ENCODE assay signal across 8 mouse cellular contexts in the genomic region with DNA sequence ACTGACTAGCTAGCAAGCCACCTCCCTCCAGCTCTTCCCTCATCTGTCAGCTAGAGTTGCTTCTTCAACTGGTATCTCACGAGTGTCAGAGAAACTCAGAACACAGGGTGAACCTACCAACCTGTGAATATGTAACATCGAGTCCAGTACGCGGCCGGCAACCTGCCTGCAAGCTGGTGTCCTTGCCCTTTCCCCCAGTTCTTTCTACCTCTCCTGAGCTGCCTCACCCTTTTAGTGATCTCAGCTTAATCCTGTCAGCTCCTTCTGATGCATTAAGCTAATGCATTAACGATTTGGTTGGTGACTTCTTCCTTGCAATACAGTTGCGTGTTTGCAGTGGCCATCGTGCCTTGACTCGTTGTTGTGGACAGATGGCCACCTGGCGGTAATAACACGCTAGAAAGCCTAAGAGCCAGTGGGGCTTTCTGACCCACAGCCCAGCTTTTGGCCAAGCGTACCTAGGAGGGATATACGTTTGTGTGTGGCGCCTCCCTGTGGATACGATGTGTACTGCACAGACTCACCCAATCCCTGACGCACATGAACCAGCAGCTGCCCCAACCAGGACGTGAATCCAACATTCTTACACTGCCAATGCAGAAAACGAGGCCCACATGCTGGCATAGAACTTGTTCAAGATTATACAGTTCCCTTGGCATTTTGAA. TPM values are rescaled to one million over a fixed set of nuclear protein-coding genes. Genes with fewer than 3 reads are reported as not detected.
DNase-seq lines count a peak whose midpoint lies in the region; ATAC-seq and TF ChIP-seq lines count a peak whose summit lies in the region.

No protein-coding gene starts in this region.

- peak; percentile 86 for ATAC-seq in hindbrain, embryonic 16.5 days
- ATAC-seq in megakaryocyte-erythroid progenitor cell, adult 5-6 weeks (replicated peaks; ENCODE audit: low FRiP score, low TSS enrichment, poor library complexity, severe bottlenecking): peak; percentile 88

- H3K9ac ChIP-seq in hindbrain, embryonic 16.5 days (ENCODE audit: low read depth, low read length): peak overlapping the region; percentile 28; the same call in 1 of the 2 replicates

- H3K4me2 ChIP-seq in hindbrain, embryonic 16.5 days (ENCODE audit: low read length): peak overlapping the region; percentile 47

- TF ChIP-seq CTCF in cerebellum, adult 2 months (IDR thresholded peaks at IDR 0.05; ENCODE audit: borderline replicate concordance, insufficient read depth, low read depth, low read length): peak; percentile 93

- no peaks in the 10 kb centered on the region for H3K9me3 ChIP-seq in hindbrain, embryonic 16.5 days (ENCODE audit: control insufficient read depth, low read length)

- TF ChIP-seq POLR2A in cerebellum, adult 2 months (IDR thresholded peaks at IDR 0.05; ENCODE audit: borderline replicate concordance, insufficient read depth, low read length): no peak

- peak; percentile 85 for DNase-seq in Muller cell, postnatal 12 days (ENCODE audit: inconsistent ontology term)
- peak; percentile 85 to 93 for DNase-seq in cerebellum, adult 2 months
- DNase-seq in frontal cortex, adult 2 months (ENCODE audit: extremely low spot score in 1 of 2, low spot score in 1 of 2): peak; percentile 86 to 97
- peak; percentile 83 for DNase-seq in left cerebral cortex, adult 11 months (ENCODE audit: low spot score)
- DNase-seq in right cerebral cortex, postnatal 36 days (ENCODE audit: low spot score in 2 of 2): peak; percentile 83 to 87
- peak; percentile 41 to 69 for DNase-seq in urinary bladder, postnatal 36 days (ENCODE audit: low spot score in 2 of 2)

- H3K4me3 ChIP-seq in cerebellum, adult 2 months (replicated peaks; ENCODE audit: insufficient read depth, low read depth, low read length): peak overlapping the region; percentile 28
- no peak overlapping the region for H3K4me3 ChIP-seq in hindbrain, embryonic 16.5 days (ENCODE audit: low read length)

- H3K4me1 ChIP-seq in cerebellum, adult 2 months (ENCODE audit: control insufficient read depth, insufficient read depth, low read length): peaks cover 6% of the 10 kb centered on the region
- H3K4me1 ChIP-seq in hindbrain, embryonic 16.5 days (ENCODE audit: control insufficient read depth, insufficient read depth, low read depth, low read length): peaks cover 5% of the 10 kb centered on the region; the same call in 1 of the 2 replicates

- no peak overlapping the region for H3K27ac ChIP-seq in cerebellum, adult 2 months (ENCODE audit: insufficient read depth, low read length)
- no peak overlapping the region for H3K27ac ChIP-seq in hindbrain, embryonic 16.5 days (ENCODE audit: low read depth, low read length)

- H3K27me3 ChIP-seq in cerebellum, adult 2 months (ENCODE audit: control insufficient read depth, insufficient read depth, low read length): no peaks in the 10 kb centered on the region
- H3K27me3 ChIP-seq in hindbrain, embryonic 16.5 days (replicated peaks; ENCODE audit: control insufficient read depth, insufficient read depth, low read length): no peaks in the 10 kb centered on the region

- 5% methylated on average over 18 of the region's 18 CpGs for WGBS in cerebellum, adult 2 months
- 19% methylated on average over 18 of the region's 18 CpGs for WGBS in hindbrain, embryonic 16.5 days

- H3K36me3 ChIP-seq in hindbrain, embryonic 16.5 days (ENCODE audit: control insufficient read depth, insufficient read depth, low read length): no peaks in the 10 kb centered on the region

RNA-seq across cellular contexts. Expression of gene Mrps11, which starts 16.8 kb away (rescaled TPM):
- polyA plus RNA-seq in cerebellum, adult 2 months (2012; rRNA removed): 79.1 and 83.0 TPM in 2 replicates
- 64.7 and 66.4 TPM in 2 replicates for polyA plus RNA-seq in frontal cortex, adult 2 months (2012; rRNA removed)
- polyA plus RNA-seq in hindbrain, embryonic 16.5 days (2015; fragmentation: Nextera tagmentation; extraction: Ambion mirVana): 72.1 and 73.1 TPM in 2 replicates
- total RNA-seq in megakaryocyte-erythroid progenitor cell, adult 5-6 weeks (2014; fragmentation: Nextera tagmentation): 73.4 and 96.7 TPM in 2 replicates
- 52.0 and 55.7 TPM in 2 replicates for total RNA-seq in megakaryocyte-erythroid progenitor cell, adult 5-6 weeks (2017)

RNA-seq across cellular contexts. Expression of gene Mrpl46, which starts 17.2 kb away (rescaled TPM):
- 46.4 and 48.3 TPM in 2 replicates for polyA plus RNA-seq in cerebellum, adult 2 months (2012; rRNA removed)
- 34.9 and 35.3 TPM in 2 replicates for polyA plus RNA-seq in frontal cortex, adult 2 months (2012; rRNA removed)
- polyA plus RNA-seq in hindbrain, embryonic 16.5 days (2015; fragmentation: Nextera tagmentation; extraction: Ambion mirVana): 58.0 and 61.4 TPM in 2 replicates
- 36.4 and 45.4 TPM in 2 replicates for total RNA-seq in megakaryocyte-erythroid progenitor cell, adult 5-6 weeks (2014; fragmentation: Nextera tagmentation)
- total RNA-seq in megakaryocyte-erythroid progenitor cell, adult 5-6 weeks (2017): 54.5 and 64.5 TPM in 2 replicates

RNA-seq across cellular contexts. Expression of gene Ntrk3, which starts 28.3 kb away (rescaled TPM):
- 91.5 and 109 TPM in 2 replicates for polyA plus RNA-seq in cerebellum, adult 2 months (2012; rRNA removed)
- polyA plus RNA-seq in frontal cortex, adult 2 months (2012; rRNA removed): 72.0 and 76.9 TPM in 2 replicates
- polyA plus RNA-seq in hindbrain, embryonic 16.5 days (2015; fragmentation: Nextera tagmentation; extraction: Ambion mirVana): 23.8 and 24.1 TPM in 2 replicates
- not detected in 2 replicates for total RNA-seq in megakaryocyte-erythroid progenitor cell, adult 5-6 weeks (2014; fragmentation: Nextera tagmentation)
- 0.50 TPM in 1 of 2 replicates, not detected in the other for total RNA-seq in megakaryocyte-erythroid progenitor cell, adult 5-6 weeks (2017)
